Mouse (Mus musculus) hindbrain, embryonic 14.5 days (tissue): ENCODE data around the gene Zbp1. TPM values are rescaled to one million over a fixed set of nuclear protein-coding genes. Genes with fewer than 3 reads are reported as not detected.

Experiments used
- ATAC-seq: fragments of 200-750 bp; cut with Nextera tagmentation; 2 replicates; pipeline ENCODE4 v1.8.0; 2017; ENCODE audit warnings: moderate number of reproducible peaks, mild to moderate bottlenecking, moderate TSS enrichment, moderate library complexity; ENCODE audit not compliant: low FRiP score
- DNase-seq: peaks from one replicate; pipeline ENCODE4 v3.0.0-alpha.2; 2015; ENCODE audit warnings: low spot score
- H3K27ac ChIP-seq: fragments of 300-500 bp; sonication (generic); 2 replicates; pipeline ENCODE4 v1.5.1; 2014; ENCODE audit warnings: mild to moderate bottlenecking, moderate library complexity
- H3K27me3 ChIP-seq: fragments of 300-500 bp; sonication (generic); 2 replicates; pipeline ENCODE4 v1.6.1; 2014; ENCODE audit warnings: mild to moderate bottlenecking, low read length, mixed read lengths; ENCODE audit not compliant: control insufficient read depth, insufficient read depth
- H3K36me3 ChIP-seq: fragments of 300-500 bp; sonication (generic); replicated peaks from 2 replicates; pipeline ENCODE4 v1.6.1; 2014; ENCODE audit not compliant: control insufficient read depth, insufficient read depth
- H3K4me1 ChIP-seq: fragments of 300-500 bp; sonication (generic); replicated peaks from 2 replicates; pipeline ENCODE4 v1.6.1; 2014; ENCODE audit warnings: antibody characterized with exemption, low read length, mixed read lengths; ENCODE audit not compliant: control insufficient read depth, insufficient read depth
- H3K4me2 ChIP-seq: fragments of 300-500 bp; sonication (generic); replicated peaks from 2 replicates; pipeline ENCODE4 v1.6.1; 2014; ENCODE audit warnings: mild to moderate bottlenecking, moderate library complexity
- H3K4me3 ChIP-seq: fragments of 300-500 bp; sonication (generic); replicated peaks from 2 replicates; pipeline ENCODE4 v1.5.1; 2014; ENCODE audit warnings: mild to moderate bottlenecking, low read length
- H3K9ac ChIP-seq: fragments of 300-500 bp; sonication (generic); 2 replicates; pipeline ENCODE4 v1.6.1; 2014
- H3K9me3 ChIP-seq: fragments of 300-500 bp; sonication (generic); 2 replicates; pipeline ENCODE4 v1.6.1; 2016; ENCODE audit warnings: low read length; ENCODE audit not compliant: control insufficient read depth
- WGBS: fragments of 180-500 bp; shearing (Covaris S2); extraction: QIAGEN DNeasy Blood & Tissue Kit; methylation state at CpG from one replicate; pipeline ENCODE4 v1.1.7; 2014; 5-methylcytosine and 5-hydroxymethylcytosine counted together
- polyA plus RNA-seq: library from polyadenylated mRNA; unstranded; fragments of >200 nt; fragmentation: Nextera tagmentation; extraction: Ambion mirVana; gene quantifications from 2 replicates; pipeline ENCODE4 v1.2.1, GENCODE M21; 2014

Gene Zbp1
- polyA plus RNA-seq, result 0.27 TPM in 1 of 2 replicates, not detected in the other

GRCm38 (mm10) chr2:173218416-173219141 is at the start of gene Zbp1:
Gene Zbp1 (minus strand): TSS chr2:173218923.
- H3K4me3 ChIP-seq, result no peak within 1 kb of the TSS
- no peaks in the 10 kb centered on the region for H3K36me3 ChIP-seq
- ATAC-seq (no peak), DNase-seq (no peak)
- no peaks in the 10 kb centered on the region for H3K27me3 ChIP-seq
- 59% methylated on average over 11 of the region's 11 CpGs for WGBS
- no peaks in the 10 kb centered on the region for H3K9me3 ChIP-seq
- no peak within 1 kb of the TSS for H3K27ac ChIP-seq
- no peaks in the 10 kb centered on the region for H3K4me1 ChIP-seq
- H3K4me2 ChIP-seq, result no peak within 1 kb of the TSS
- no peak within 1 kb of the TSS for H3K9ac ChIP-seq

- ATAC-seq, result no peak
- Histone ChIP-seq H3K9ac (no peak overlapping the region), H3K4me2 (no peak overlapping the region), H3K27me3 (no peaks in the 10 kb centered on the region), H3K27ac (no peak overlapping the region), H3K9me3 (no peaks in the 10 kb centered on the region), H3K4me3 (no peak overlapping the region), H3K4me1 (peaks cover 50% of the 10 kb centered on the region), H3K36me3 (no peaks in the 10 kb centered on the region)
- WGBS, result 70% methylated on average over 3 of the region's 3 CpGs
- DNase-seq, result no peak
These were observed 48.8 kb upstream of the Zbp1 start for GRCm38 (mm10) chr2:173267562-173267961.

GRCm38 (mm10) chr2:173266349-173267112 is 47.8 kb upstream of the Zbp1 start:
- H3K4me2 ChIP-seq, result no peak overlapping the region
- H3K36me3 ChIP-seq, result no peaks in the 10 kb centered on the region
- no peaks in the 10 kb centered on the region for H3K27me3 ChIP-seq
- peak overlapping the region; percentile 29; the same call in 1 of the 2 replicates for H3K27ac ChIP-seq
- H3K9me3 ChIP-seq, result no peaks in the 10 kb centered on the region
- H3K4me3 ChIP-seq, result no peak overlapping the region
- ATAC-seq (no peak), DNase-seq (no peak)
- H3K9ac ChIP-seq, result no peak overlapping the region
- peaks cover 50% of the 10 kb centered on the region for H3K4me1 ChIP-seq
- WGBS, result 60% methylated on average over 25 of the region's 25 CpGs

GRCm38 (mm10) chr2:173265468-173266265 is 46.9 kb upstream of the Zbp1 start:
- Histone ChIP-seq H3K4me2 (no peak overlapping the region), H3K9ac (no peak overlapping the region), H3K4me3 (no peak overlapping the region), H3K4me1 (peaks cover 54% of the 10 kb centered on the region), H3K27me3 (no peaks in the 10 kb centered on the region), H3K27ac (peak overlapping the region; percentile 29; the same call in 1 of the 2 replicates), H3K9me3 (no peaks in the 10 kb centered on the region), H3K36me3 (no peaks in the 10 kb centered on the region)
- ATAC-seq (no peak), DNase-seq (no peak)
- WGBS, result 79% methylated on average over 22 of the region's 22 CpGs

- 20% methylated on average over 13 of the region's 13 CpGs for WGBS
- Histone ChIP-seq H3K27ac (no peak overlapping the region), H3K4me1 (peaks cover 57% of the 10 kb centered on the region), H3K4me2 (no peak overlapping the region), H3K9me3 (no peaks in the 10 kb centered on the region), H3K4me3 (no peak overlapping the region), H3K36me3 (no peaks in the 10 kb centered on the region), H3K27me3 (no peaks in the 10 kb centered on the region), H3K9ac (no peak overlapping the region)
- peak; percentile 73 for DNase-seq
- ATAC-seq, result peak; percentile 25; the same call in 1 of the 2 replicates
These were observed 45.9 kb upstream of the Zbp1 start for GRCm38 (mm10) chr2:173264467-173265128.

GRCm38 (mm10) chr2:173263636-173264330 is 45.1 kb upstream of the Zbp1 start:
- 66% methylated on average over 11 of the region's 11 CpGs for WGBS
- peaks cover 59% of the 10 kb centered on the region for H3K4me1 ChIP-seq
- H3K27ac ChIP-seq, result no peak overlapping the region
- DNase-seq (no peak), ATAC-seq (no peak)
- no peak overlapping the region for H3K9ac ChIP-seq
- no peaks in the 10 kb centered on the region for H3K9me3 ChIP-seq
- no peaks in the 10 kb centered on the region for H3K27me3 ChIP-seq
- H3K4me2 ChIP-seq, result no peak overlapping the region
- no peak overlapping the region for H3K4me3 ChIP-seq
- H3K36me3 ChIP-seq, result no peaks in the 10 kb centered on the region

- no peaks in the 10 kb centered on the region for H3K36me3 ChIP-seq
- peaks cover 74% of the 10 kb centered on the region for H3K4me1 ChIP-seq
- ATAC-seq (no peak), DNase-seq (no peak)
- H3K4me2 ChIP-seq, result no peak overlapping the region
- no peak overlapping the region for H3K9ac ChIP-seq
- no peaks in the 10 kb centered on the region for H3K9me3 ChIP-seq
- no peak overlapping the region for H3K27ac ChIP-seq
- 65% methylated on average over 10 of the region's 10 CpGs for WGBS
- no peaks in the 10 kb centered on the region for H3K27me3 ChIP-seq
- H3K4me3 ChIP-seq, result no peak overlapping the region
These were observed 42.8 kb upstream of the Zbp1 start for GRCm38 (mm10) chr2:173261497-173261896.

GRCm38 (mm10) chr2:173258459-173259091 is 39.9 kb upstream of the Zbp1 start:
- Histone ChIP-seq H3K9ac (no peak overlapping the region), H3K4me2 (no peak overlapping the region), H3K27me3 (no peaks in the 10 kb centered on the region), H3K4me1 (peaks cover 73% of the 10 kb centered on the region), H3K9me3 (no peaks in the 10 kb centered on the region), H3K36me3 (no peaks in the 10 kb centered on the region), H3K27ac (peak overlapping the region; percentile 66; the same call in 1 of the 2 replicates), H3K4me3 (no peak overlapping the region)
- WGBS, result 13% methylated on average over 9 of the region's 9 CpGs
- DNase-seq, result no peak
- ATAC-seq, result no peak
